Mouse (Mus musculus) midbrain, embryonic 10.5 days (tissue): ENCODE data around the gene Jarid2. TPM values are rescaled to one million over a fixed set of nuclear protein-coding genes. Genes with fewer than 3 reads are reported as not detected.
"Not testable (repeated sequence)": the region's sequence is repeated elsewhere in the genome, so short reads cannot be mapped to it uniquely, and the experiment has no call there.

Experiments
- DNase-seq: peaks from one replicate; pipeline ENCODE4 v3.0.0-alpha.2; 2017; ENCODE audit warnings: low spot score
- H3K27ac ChIP-seq: fragments of 300-500 bp; sonication (generic); replicated peaks from 2 replicates; pipeline ENCODE4 v1.5.1; 2016; ENCODE audit warnings: mild to moderate bottlenecking
- H3K27me3 ChIP-seq: fragments of 300-500 bp; sonication (generic); 2 replicates; pipeline ENCODE4 v1.6.1; 2016; ENCODE audit warnings: low read depth, mild to moderate bottlenecking; ENCODE audit not compliant: poor library complexity, severe bottlenecking
- H3K36me3 ChIP-seq: fragments of 300-500 bp; sonication (generic); 2 replicates; pipeline ENCODE4 v1.6.1; 2016; ENCODE audit warnings: mild to moderate bottlenecking, moderate library complexity
- H3K4me1 ChIP-seq: fragments of 300-500 bp; sonication (generic); 2 replicates; pipeline ENCODE4 v1.6.1; 2016
- H3K4me3 ChIP-seq: fragments of 300-500 bp; sonication (generic); 2 replicates; pipeline ENCODE4 v1.5.1; 2016; ENCODE audit warnings: mild to moderate bottlenecking, moderate library complexity
- H3K9me3 ChIP-seq: fragments of 300-500 bp; sonication (generic); replicated peaks from 2 replicates; pipeline ENCODE4 v1.6.1; 2016; ENCODE audit warnings: mild to moderate bottlenecking
- WGBS: fragments of 180-500 bp; shearing (Covaris S2); methylation state at CpG from one replicate; pipeline ENCODE4 v1.1.7; 2016; 5-methylcytosine and 5-hydroxymethylcytosine counted together
- polyA plus RNA-seq: library from polyadenylated mRNA; unstranded; fragments of >200 nt; fragmentation: Nextera tagmentation; extraction: Ambion mirVana; gene quantifications from 2 replicates; pipeline ENCODE4 v1.2.1, GENCODE M21; 2016

Gene Jarid2
- polyA plus RNA-seq, 1 experiment from 2014 or later, result 63.8 TPM

DNA sequence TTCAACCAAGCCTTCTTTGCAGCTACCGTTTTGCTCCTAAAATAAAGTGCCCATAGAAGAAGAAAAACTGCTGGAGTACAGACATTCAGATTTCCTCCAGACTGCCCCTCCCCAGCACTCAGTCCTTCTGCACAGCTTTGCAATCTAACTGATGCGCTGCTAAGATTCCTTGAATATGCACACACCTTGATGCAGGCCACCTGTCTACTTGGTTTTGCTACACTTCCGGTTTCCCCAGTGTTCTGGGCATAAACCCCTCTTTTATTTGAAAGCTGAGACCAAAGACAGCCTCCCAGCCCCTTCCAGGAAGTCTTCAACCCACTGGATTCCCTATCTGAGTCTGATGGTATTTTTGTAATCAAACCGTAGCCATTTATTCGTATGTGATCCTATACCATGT, 18.2 kb upstream of the Jarid2 start:
- no peaks in the 10 kb centered on the region for H3K9me3 ChIP-seq
- no peak for DNase-seq
- 72% methylated on average over 5 of the region's 5 CpGs for WGBS
- peaks cover 35% of the 10 kb centered on the region for H3K4me1 ChIP-seq
- H3K36me3 ChIP-seq, result no peaks in the 10 kb centered on the region
- H3K4me3 ChIP-seq, result no peak overlapping the region
- peaks cover 7% of the 10 kb centered on the region; the same call in 1 of the 2 replicates for H3K27me3 ChIP-seq
- H3K27ac ChIP-seq, result no peak overlapping the region

GRCm38 (mm10) chr13:44711882-44712281, 17.4 kb upstream of the Jarid2 start:
- Histone ChIP-seq H3K9me3 (no peaks in the 10 kb centered on the region), H3K36me3 (no peaks in the 10 kb centered on the region), H3K27me3 (peaks cover 5% of the 10 kb centered on the region; the same call in 1 of the 2 replicates), H3K4me3 (no peak overlapping the region), H3K27ac (0 out of 2 replicates have a peak overlapping the region, but pooled peaks have one; percentile 19), H3K4me1 (peaks cover 27% of the 10 kb centered on the region)
- WGBS, result 50% methylated on average over 1 of the region's 1 CpGs
- no peak for DNase-seq

- Histone ChIP-seq H3K27ac (no peak overlapping the region), H3K36me3 (no peaks in the 10 kb centered on the region), H3K9me3 (no peaks in the 10 kb centered on the region), H3K4me1 (peaks cover 23% of the 10 kb centered on the region), H3K4me3 (peak overlapping the region; percentile 12; the same call in 1 of the 2 replicates), H3K27me3 (no peaks in the 10 kb centered on the region)
- WGBS, result 31% methylated on average over 10 of the region's 10 CpGs
- peak; percentile 43 for DNase-seq
These were observed 13.9 kb upstream of the Jarid2 start for GRCm38 (mm10) chr13:44715187-44715885.

DNA sequence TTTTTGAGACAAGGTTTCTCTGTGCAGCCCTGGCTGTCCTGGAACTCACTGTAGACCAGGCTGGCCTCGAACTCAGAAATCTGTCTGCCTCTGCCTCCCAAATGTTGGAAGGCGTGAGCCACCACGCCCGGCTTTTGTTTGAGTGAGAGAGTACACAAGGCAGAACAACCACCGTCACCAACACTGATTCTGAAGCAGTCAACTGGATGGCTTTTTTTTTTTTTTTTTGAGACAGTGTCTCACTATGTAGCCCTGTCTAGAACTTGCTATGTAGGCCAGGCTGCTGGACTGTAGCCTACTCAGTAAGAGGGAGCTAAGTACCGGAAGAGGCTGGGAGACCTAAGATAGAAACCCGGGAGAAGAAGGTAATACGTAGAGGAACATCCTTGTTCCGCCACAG, 11.4 kb upstream of the Jarid2 start:
- WGBS, result 95% methylated on average over 9 of the region's 9 CpGs
- no peaks in the 10 kb centered on the region for H3K36me3 ChIP-seq
- H3K27ac ChIP-seq, result no peak overlapping the region
- H3K9me3 ChIP-seq, result no peaks in the 10 kb centered on the region
- DNase-seq, result no peak
- no peak overlapping the region for H3K4me3 ChIP-seq
- H3K4me1 ChIP-seq, result peaks cover 9% of the 10 kb centered on the region; the same call in 1 of the 2 replicates
- no peaks in the 10 kb centered on the region for H3K27me3 ChIP-seq

DNA sequence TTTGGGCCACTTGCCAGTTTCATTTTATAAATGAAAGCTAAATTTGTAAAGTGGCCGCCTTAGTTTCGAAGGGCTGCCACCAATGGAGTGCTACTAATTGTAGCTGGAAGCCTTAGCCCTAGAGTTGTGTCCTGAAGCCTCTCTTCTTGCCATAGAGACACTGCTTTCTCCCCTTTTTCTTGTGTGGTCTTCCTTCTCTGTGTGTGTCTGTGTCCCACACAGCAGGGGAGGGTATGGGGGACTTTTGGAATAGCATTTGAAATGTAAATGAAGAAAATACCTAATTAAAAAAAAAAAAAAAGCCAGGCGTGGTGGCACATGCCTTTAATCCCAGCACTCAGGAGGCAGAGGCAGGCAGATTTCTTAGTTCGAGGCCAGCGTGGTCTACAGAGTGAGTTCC, 10.8 kb upstream of the Jarid2 start:
- H3K27ac ChIP-seq, H3K27me3 ChIP-seq, H3K9me3 ChIP-seq, DNase-seq, H3K36me3 ChIP-seq, H3K4me1 ChIP-seq, H3K4me3 ChIP-seq: not testable (repeated sequence)
- WGBS, result 92% methylated on average over 5 of the region's 5 CpGs

GRCm38 (mm10) chr13:44720094-44720493, 9.2 kb upstream of the Jarid2 start:
- Histone ChIP-seq H3K4me1 (peaks cover 9% of the 10 kb centered on the region; the same call in 1 of the 2 replicates), H3K27me3 (no peaks in the 10 kb centered on the region), H3K36me3 (no peaks in the 10 kb centered on the region), H3K4me3 (no peak overlapping the region), H3K27ac (no peak overlapping the region), H3K9me3 (no peaks in the 10 kb centered on the region)
- no peak for DNase-seq
- WGBS, result 79% methylated on average over 1 of the region's 1 CpGs

GRCm38 (mm10) chr13:44721891-44722547, 7.3 kb upstream of the Jarid2 start:
- Histone ChIP-seq H3K27ac (no peak overlapping the region), H3K4me3 (no peak overlapping the region), H3K27me3 (0 out of 2 replicates have a peak, but pooled peaks cover 2% of the 10 kb centered on the region), H3K4me1 (no peaks in the 10 kb centered on the region), H3K36me3 (no peaks in the 10 kb centered on the region), H3K9me3 (no peaks in the 10 kb centered on the region)
- WGBS, result 74% methylated on average over 5 of the region's 5 CpGs
- DNase-seq, result no peak

GRCm38 (mm10) chr13:44723522-44723921, 5.8 kb upstream of the Jarid2 start:
- WGBS, result 95% methylated on average over 9 of the region's 9 CpGs
- not testable (repeated sequence) for H3K36me3 ChIP-seq, H3K27me3 ChIP-seq, DNase-seq, H3K27ac ChIP-seq, H3K4me3 ChIP-seq, H3K9me3 ChIP-seq
- peaks cover 10% of the 10 kb centered on the region for H3K4me1 ChIP-seq

- no peak overlapping the region for H3K27ac ChIP-seq
- WGBS, result 22% methylated on average over 1 of the region's 1 CpGs
- H3K9me3 ChIP-seq, result no peaks in the 10 kb centered on the region
- peaks cover 25% of the 10 kb centered on the region for H3K4me1 ChIP-seq
- H3K27me3 ChIP-seq, result 0 out of 2 replicates have a peak, but pooled peaks cover 9% of the 10 kb centered on the region
- H3K36me3 ChIP-seq, result no peaks in the 10 kb centered on the region
- H3K4me3 ChIP-seq, result peak overlapping the region; percentile 20; the same call in 1 of the 2 replicates
- DNase-seq, result no peak
These were observed 961 bp upstream of the Jarid2 start for GRCm38 (mm10) chr13:44728145-44728880.

GRCm38 (mm10) chr13:44730146-44730864, 1.0 kb downstream of the Jarid2 start:
- Histone ChIP-seq H3K4me3 (peak overlapping the region; percentile 79), H3K4me1 (peaks cover 42% of the 10 kb centered on the region), H3K9me3 (no peaks in the 10 kb centered on the region), H3K36me3 (no peaks in the 10 kb centered on the region), H3K27ac (peak overlapping the region; percentile 99), H3K27me3 (0 out of 2 replicates have a peak, but pooled peaks cover 9% of the 10 kb centered on the region)
- under 1% methylated on average over 84 of the region's 87 CpGs for WGBS
- peak; percentile 99 for DNase-seq

GRCm38 (mm10) chr13:44730939-44731551, 1.8 kb downstream of the Jarid2 start:
- Histone ChIP-seq H3K27ac (peak overlapping the region; percentile 99), H3K4me3 (peak overlapping the region; percentile 79), H3K36me3 (no peaks in the 10 kb centered on the region), H3K27me3 (0 out of 2 replicates have a peak, but pooled peaks cover 9% of the 10 kb centered on the region), H3K4me1 (peaks cover 50% of the 10 kb centered on the region), H3K9me3 (no peaks in the 10 kb centered on the region)
- peak; percentile 93 for DNase-seq
- under 1% methylated on average over 36 of the region's 41 CpGs for whole genome bisulfite sequencing
